Mouse (Mus musculus) testis, adult 2 months (tissue): ENCODE measurements around the gene Prkcsh.

Experiments used
- CTCF ChIP-seq: fragments of 200-500 bp; IDR thresholded peaks from 2 replicates; pipeline ENCODE4 v1.5.1; 2012; ENCODE audit warnings: low read depth, mild to moderate bottlenecking, inconsistent platforms, low read length, moderate library complexity; ENCODE audit not compliant: control insufficient read depth, insufficient read depth, insufficient replicate concordance
- POLR2A ChIP-seq: fragments of 200-500 bp; IDR thresholded peaks from 2 replicates; pipeline ENCODE4 v1.6.1; 2012; ENCODE audit warnings: low read depth, mild to moderate bottlenecking, inconsistent platforms, low read length, moderate library complexity; ENCODE audit not compliant: control insufficient read depth

GRCm38 (mm10) chr9:22004546-22004945 lies 1.9 kb downstream of the Prkcsh start:
- no peak for TF ChIP-seq CTCF
- TF ChIP-seq POLR2A = no peak
